14 mouse cellular contexts compared by ENCODE assay signal in the genomic region with DNA sequence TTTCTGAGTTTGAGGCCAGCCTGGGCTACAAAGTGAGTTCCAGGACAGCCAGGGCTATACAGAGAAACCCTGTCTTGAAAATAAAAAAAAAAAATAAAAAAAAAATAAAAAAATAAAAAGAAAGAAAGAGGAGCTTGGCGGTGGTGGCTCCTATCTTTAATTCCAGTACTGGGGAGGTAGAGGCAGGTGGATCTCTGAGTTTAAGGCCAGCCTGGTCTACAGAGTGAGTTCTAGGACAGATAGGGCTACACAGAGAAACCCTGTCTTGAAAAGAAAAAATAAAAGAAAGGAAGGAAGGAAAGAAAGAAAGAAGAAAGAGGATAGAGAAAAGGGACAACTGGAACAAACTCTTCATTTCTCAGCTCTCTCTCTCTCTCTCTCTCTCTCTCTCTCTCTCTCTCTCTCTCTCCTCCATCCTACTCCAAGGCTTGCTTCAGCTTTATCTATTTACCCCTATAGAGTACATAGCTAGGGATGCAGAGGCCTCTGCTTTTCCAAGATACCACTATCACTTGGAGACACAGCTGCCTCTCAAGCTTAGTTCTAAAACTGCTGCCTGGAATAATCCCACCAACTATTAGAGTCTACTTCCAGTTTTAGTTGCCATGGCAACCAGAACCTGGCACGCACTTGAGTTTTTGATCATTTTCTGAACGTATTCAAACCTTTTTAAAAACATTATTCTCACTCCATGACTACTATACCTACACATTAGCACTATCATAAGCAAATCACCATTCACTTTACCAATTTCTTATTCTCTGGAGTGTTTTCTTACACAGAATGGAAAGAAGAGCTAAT.
A peak's percentile ranks its signal among the peaks of the same experiment; 100 is the strongest.
DNase-seq lines count a peak whose midpoint lies in the region; ATAC-seq lines count a peak whose summit lies in the region.
"Had no signal": no experiment of that assay in that cellular context is flagged by ENCODE, and none has a peak within 500 bp of the region (broad histone marks: within the 10 kb centered on the region; RNA-seq: fewer than 3 reads in every experiment).

No protein-coding gene starts in this region.

- no peaks in the 10 kb centered on the region for H3K9me3 ChIP-seq in forebrain, embryonic 13.5 days (replicated peaks)
- no peaks in the 10 kb centered on the region for H3K9me3 ChIP-seq in forebrain, embryonic 10.5 days
- H3K9me3 ChIP-seq in midbrain, embryonic 16.5 days (replicated peaks; ENCODE audit: control insufficient read depth, low read length, poor library complexity, severe bottlenecking): no peaks in the 10 kb centered on the region
- no peaks in the 10 kb centered on the region for H3K9me3 ChIP-seq in midbrain, embryonic 11.5 days (ENCODE audit: control insufficient read depth, low read length)
- H3K9me3 ChIP-seq: limb, embryonic 13.5 days had no signal

- peak; percentile 61 for ATAC-seq in forebrain, embryonic 13.5 days
- ATAC-seq in midbrain, embryonic 16.5 days: peak; percentile 76
- no peak for ATAC-seq in midbrain, embryonic 11.5 days (ENCODE audit: low FRiP score)

- H3K9ac ChIP-seq in forebrain, embryonic 13.5 days: no peak overlapping the region
- no peak overlapping the region for H3K9ac ChIP-seq in midbrain, embryonic 16.5 days (ENCODE audit: low read depth, low read length)
- no peak overlapping the region for H3K9ac ChIP-seq in midbrain, embryonic 11.5 days (ENCODE audit: low read length)
- H3K9ac ChIP-seq: limb, embryonic 13.5 days had no signal

- WGBS in forebrain, embryonic 13.5 days: 57% methylated on average over 3 of the region's 3 CpGs
- 88% methylated on average over 3 of the region's 3 CpGs for WGBS in forebrain, embryonic 10.5 days
- 46% methylated on average over 3 of the region's 3 CpGs for WGBS in midbrain, embryonic 16.5 days
- 83% methylated on average over 3 of the region's 3 CpGs for WGBS in midbrain, embryonic 11.5 days

- no peaks in the 10 kb centered on the region for H3K4me1 ChIP-seq in forebrain, embryonic 13.5 days
- no peaks in the 10 kb centered on the region for H3K4me1 ChIP-seq in forebrain, embryonic 10.5 days
- 0 out of 2 replicates have a peak, but pooled peaks cover 2% of the 10 kb centered on the region for H3K4me1 ChIP-seq in midbrain, embryonic 16.5 days (ENCODE audit: control insufficient read depth, insufficient read depth, low read length)
- H3K4me1 ChIP-seq in midbrain, embryonic 11.5 days (ENCODE audit: control insufficient read depth, insufficient read depth, low read length): no peaks in the 10 kb centered on the region
- H3K4me1 ChIP-seq: limb, embryonic 13.5 days had no signal

- DNase-seq in forebrain, embryonic 10.5 days (ENCODE audit: extremely low spot score, low spot score): no peak
- no peak for DNase-seq in midbrain, embryonic 11.5 days (ENCODE audit: low spot score, missing footprints)
- DNase-seq in layer of hippocampus, postnatal 10 days (ENCODE audit: low spot score in 2 of 2): peak; percentile 14 to 43
- peak; percentile 21 for DNase-seq in right cerebral cortex, postnatal 14 days
- DNase-seq in embryo, embryonic 10 days (ENCODE audit: low spot score): no peak
- no peak for DNase-seq in cerebellum, postnatal 25 days
- DNase-seq: adrenal gland, postnatal 10 days; cerebellum, adult 9-10 months; gastrocnemius, postnatal 36 days; heart, postnatal 4 days; kidney, postnatal 25 days had no signal

- no peaks in the 10 kb centered on the region for H3K27me3 ChIP-seq in forebrain, embryonic 13.5 days
- no peaks in the 10 kb centered on the region for H3K27me3 ChIP-seq in forebrain, embryonic 10.5 days (ENCODE audit: poor library complexity, severe bottlenecking)
- no peaks in the 10 kb centered on the region for H3K27me3 ChIP-seq in midbrain, embryonic 16.5 days (ENCODE audit: control insufficient read depth, insufficient read depth, low read depth, low read length)
- H3K27me3 ChIP-seq in midbrain, embryonic 11.5 days (ENCODE audit: control insufficient read depth, insufficient read depth, low read length): no peaks in the 10 kb centered on the region
- H3K27me3 ChIP-seq: limb, embryonic 13.5 days had no signal

- H3K4me2 ChIP-seq in forebrain, embryonic 13.5 days: no peak overlapping the region
- no peak overlapping the region for H3K4me2 ChIP-seq in midbrain, embryonic 16.5 days (ENCODE audit: low read length)
- H3K4me2 ChIP-seq in midbrain, embryonic 11.5 days: no peak overlapping the region
- H3K4me2 ChIP-seq: limb, embryonic 13.5 days had no signal

- H3K4me3 ChIP-seq in forebrain, embryonic 13.5 days: no peak overlapping the region
- no peak overlapping the region for H3K4me3 ChIP-seq in forebrain, embryonic 10.5 days
- no peak overlapping the region for H3K4me3 ChIP-seq in midbrain, embryonic 16.5 days (ENCODE audit: low read depth, low read length)
- H3K4me3 ChIP-seq in midbrain, embryonic 11.5 days (ENCODE audit: low read depth, low read length): no peak overlapping the region
- H3K4me3 ChIP-seq: limb, embryonic 13.5 days had no signal

- peaks cover 7% of the 10 kb centered on the region for H3K36me3 ChIP-seq in forebrain, embryonic 13.5 days (ENCODE audit: poor library complexity, severe bottlenecking)
- peaks cover 18% of the 10 kb centered on the region for H3K36me3 ChIP-seq in forebrain, embryonic 10.5 days (replicated peaks)
- H3K36me3 ChIP-seq in midbrain, embryonic 16.5 days (ENCODE audit: control insufficient read depth, insufficient read depth, low read length): 0 out of 2 replicates have a peak, but pooled peaks cover under 1% of the 10 kb centered on the region
- no peaks in the 10 kb centered on the region for H3K36me3 ChIP-seq in midbrain, embryonic 11.5 days (ENCODE audit: control insufficient read depth, insufficient read depth, low read length)

- H3K27ac ChIP-seq in forebrain, embryonic 13.5 days: no peak overlapping the region
- H3K27ac ChIP-seq in forebrain, embryonic 10.5 days: no peak overlapping the region
- no peak overlapping the region for H3K27ac ChIP-seq in midbrain, embryonic 16.5 days (ENCODE audit: low read length)
- no peak overlapping the region for H3K27ac ChIP-seq in midbrain, embryonic 11.5 days (ENCODE audit: low read depth, low read length)
- H3K27ac ChIP-seq: limb, embryonic 13.5 days had no signal

Comparison
In these comparisons a context has a peak if more than half of its experiments do, and no peak if none do; other contexts are left out.
1. DNase-seq: peak in layer of hippocampus, postnatal 10 days (2 of 2) and right cerebral cortex, postnatal 14 days (single experiment); none in forebrain, embryonic 10.5 days (single experiment), midbrain, embryonic 11.5 days (single experiment), embryo, embryonic 10 days (single experiment) and cerebellum, postnatal 25 days (0 of 2).